Mouse (Mus musculus): ENCODE measurements around the gene Masp1. TPM values are rescaled to one million over a fixed set of nuclear protein-coding genes. Genes with fewer than 3 reads are reported as not detected.

Masp1 gene
- total RNA-seq (2022) = 10 to 100 TPM in 2 of 4 experiments, 1 to 10 TPM in 2; 9.8 to 15.4 (median 12.1) TPM

GRCm38 (mm10) chr16:23520235-23520871 lies at the start of gene Masp1, which contains the start of gene Rtp4:
Gene Masp1 (minus strand): TSS chr16:23520815.
Gene Rtp4 (plus strand): TSS chr16:23520291.
- DNase-seq (ENCODE audit: low spot score in 2 of 2) = peak; percentile 28 to 44

GRCm38 (mm10) chr16:23568369-23568958 lies 47.8 kb upstream of the Masp1 start:
- DNase-seq (ENCODE audit: low spot score in 2 of 2) = no peak

- no peak for DNase-seq (ENCODE audit: low spot score in 2 of 2)
Observed at GRCm38 (mm10) chr16:23557669-23558068, 37.1 kb upstream of the Masp1 start.

- no peak for DNase-seq (ENCODE audit: low spot score in 2 of 2)
Observed at GRCm38 (mm10) chr16:23557195-23557594, 36.6 kb upstream of the Masp1 start.

- DNase-seq (ENCODE audit: low spot score in 2 of 2) = no peak
Observed at GRCm38 (mm10) chr16:23554673-23555072, 34.1 kb upstream of the Masp1 start.

- DNase-seq (ENCODE audit: low spot score in 2 of 2) = peak in 1 of 2 experiments; percentile 6
Observed at GRCm38 (mm10) chr16:23550981-23551582, 30.5 kb upstream of the Masp1 start.

- DNase-seq (ENCODE audit: low spot score in 2 of 2) = peak; percentile 44 to 64
Observed at GRCm38 (mm10) chr16:23550346-23550980, 29.8 kb upstream of the Masp1 start.

- no peak for DNase-seq (ENCODE audit: low spot score in 2 of 2)
Observed at GRCm38 (mm10) chr16:23547783-23548182, 27.2 kb upstream of the Masp1 start.

GRCm38 (mm10) chr16:23544361-23544760 lies 23.7 kb upstream of the Masp1 start:
- DNase-seq (ENCODE audit: low spot score in 2 of 2) = no peak

GRCm38 (mm10) chr16:23542866-23543265 lies 22.3 kb upstream of the Masp1 start:
- DNase-seq (ENCODE audit: low spot score in 2 of 2) = no peak

GRCm38 (mm10) chr16:23541046-23541445 lies 20.4 kb upstream of the Masp1 start:
- DNase-seq (ENCODE audit: low spot score in 2 of 2) = no peak

GRCm38 (mm10) chr16:23533707-23534106 lies 13.1 kb upstream of the Masp1 start:
- no peak for DNase-seq (ENCODE audit: low spot score in 2 of 2)

- DNase-seq (ENCODE audit: low spot score in 2 of 2) = no peak
Observed at GRCm38 (mm10) chr16:23529186-23529585, 8.6 kb upstream of the Masp1 start.

- DNase-seq (ENCODE audit: low spot score in 2 of 2) = no peak
Observed at GRCm38 (mm10) chr16:23522081-23522480, 1.5 kb upstream of the Masp1 start.

- no peak for DNase-seq (ENCODE audit: low spot score in 2 of 2)
Observed at GRCm38 (mm10) chr16:23521092-23521491, 477 bp upstream of the Masp1 start.

GRCm38 (mm10) chr16:23519771-23520170 lies 844 bp downstream of the Masp1 start:
- DNase-seq (ENCODE audit: low spot score in 2 of 2) = no peak

- peak in 1 of 2 experiments; percentile 43 for DNase-seq (ENCODE audit: low spot score in 2 of 2)
Observed at GRCm38 (mm10) chr16:23518567-23519369, 1.8 kb downstream of the Masp1 start.

GRCm38 (mm10) chr16:23517754-23518566 lies 2.7 kb downstream of the Masp1 start:
- peak; percentile 18 to 26 for DNase-seq (ENCODE audit: low spot score in 2 of 2)

- DNase-seq (ENCODE audit: low spot score in 2 of 2) = no peak
Observed at GRCm38 (mm10) chr16:23517230-23517629, 3.4 kb downstream of the Masp1 start.

GRCm38 (mm10) chr16:23516606-23517005 lies 4.0 kb downstream of the Masp1 start:
- no peak for DNase-seq (ENCODE audit: low spot score in 2 of 2)

All from layer of hippocampus, adult 8-10 months (tissue).